Mouse (Mus musculus) right cerebral cortex, postnatal 25 days (tissue): ENCODE data around the gene Cntnap2.
"Not testable (repeated sequence)": the region's sequence is repeated elsewhere in the genome, so short reads cannot be mapped to it uniquely, and the experiment has no call there.

ENCODE experiments used
- DNase-seq: peaks from one replicate; pipeline ENCODE4 v3.0.0; 2022

Cntnap2 gene

GRCm38 (mm10) chr6:46362156-46362555, 1303.0 kb downstream of the Cntnap2 start:
- DNase-seq: no peak

- no peak for DNase-seq
Observed at GRCm38 (mm10) chr6:46398725-46399589, 1339.8 kb downstream of the Cntnap2 start.

GRCm38 (mm10) chr6:46414154-46414553, 1355.0 kb downstream of the Cntnap2 start:
- no peak for DNase-seq

DNA sequence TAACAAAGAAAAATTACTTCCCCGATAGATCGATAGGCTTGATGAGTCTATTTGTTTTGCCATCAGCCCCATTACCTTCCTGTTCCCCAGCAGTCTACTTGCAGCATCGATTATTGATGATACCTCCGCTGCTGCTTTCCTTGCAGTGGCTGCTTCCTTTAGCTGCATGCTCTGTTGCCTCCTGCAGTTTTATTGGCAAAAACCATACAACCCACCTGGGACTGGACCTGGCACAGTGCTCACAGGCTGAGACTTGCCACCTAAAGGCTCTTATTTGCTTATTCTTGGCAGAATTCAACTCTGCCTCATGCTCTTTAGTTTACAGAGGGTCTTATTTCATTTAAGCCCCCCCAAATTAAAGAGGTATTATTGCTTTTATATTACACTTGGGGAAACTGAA, 1355.4 kb downstream of the Cntnap2 start:
- no peak for DNase-seq

DNA sequence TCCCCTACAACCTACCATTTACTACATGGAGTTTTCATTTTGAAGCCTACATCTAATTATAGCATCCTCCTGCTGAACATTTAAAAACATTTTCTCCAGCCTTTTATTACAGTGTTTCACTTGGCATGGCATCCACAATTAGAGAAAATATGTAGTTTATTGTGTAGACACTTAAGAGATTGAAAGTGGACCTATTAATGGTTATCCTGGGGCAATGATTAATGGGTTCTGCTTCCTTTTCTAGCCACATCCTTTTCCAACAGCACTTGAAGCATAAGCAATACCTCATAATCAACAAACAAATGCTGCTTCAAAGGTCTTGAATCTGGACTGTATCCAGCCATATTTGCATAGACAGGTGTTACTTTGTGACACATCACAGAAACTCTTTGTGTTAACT, 1360.7 kb downstream of the Cntnap2 start:
- no peak for DNase-seq

DNA sequence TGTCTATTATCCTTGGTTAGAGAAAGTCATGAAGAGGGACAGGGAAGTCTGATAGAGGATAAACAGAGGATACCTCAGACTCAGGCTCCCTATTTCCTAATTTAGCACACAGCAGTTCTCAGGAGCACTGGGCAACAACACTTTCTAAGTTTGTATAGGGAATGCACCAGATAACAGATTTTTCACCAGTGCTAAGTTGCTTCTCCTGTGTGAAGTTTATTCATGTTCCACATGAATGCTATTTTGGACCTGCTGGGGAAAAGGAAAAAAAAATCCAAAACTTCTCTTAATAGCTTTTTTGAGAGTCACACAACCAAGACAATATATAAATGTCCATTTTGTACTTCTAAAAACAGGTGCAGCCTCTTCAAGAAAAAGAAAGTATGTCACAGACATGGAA, 1361.2 kb downstream of the Cntnap2 start:
- no peak for DNase-seq

DNA sequence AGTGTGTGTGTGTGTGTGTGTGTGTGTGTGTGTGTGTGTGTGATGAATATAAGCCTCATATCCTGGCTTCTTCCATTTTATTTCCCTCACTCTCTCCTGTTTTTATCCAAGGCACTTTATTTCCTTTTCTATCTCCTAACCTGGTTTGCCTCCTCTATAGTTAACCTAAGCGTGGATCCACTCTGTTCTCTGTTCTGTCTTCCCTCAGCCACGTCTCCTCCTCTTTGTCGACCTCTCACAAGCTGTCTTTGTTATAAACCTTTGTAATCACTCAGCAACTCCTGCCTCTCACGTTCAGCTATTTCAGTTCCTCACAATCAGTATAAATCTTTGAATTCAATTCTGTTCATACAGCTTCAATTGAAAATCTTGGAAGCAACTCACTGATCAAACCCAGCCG, 1369.1 kb downstream of the Cntnap2 start:
- DNase-seq: no peak

DNA sequence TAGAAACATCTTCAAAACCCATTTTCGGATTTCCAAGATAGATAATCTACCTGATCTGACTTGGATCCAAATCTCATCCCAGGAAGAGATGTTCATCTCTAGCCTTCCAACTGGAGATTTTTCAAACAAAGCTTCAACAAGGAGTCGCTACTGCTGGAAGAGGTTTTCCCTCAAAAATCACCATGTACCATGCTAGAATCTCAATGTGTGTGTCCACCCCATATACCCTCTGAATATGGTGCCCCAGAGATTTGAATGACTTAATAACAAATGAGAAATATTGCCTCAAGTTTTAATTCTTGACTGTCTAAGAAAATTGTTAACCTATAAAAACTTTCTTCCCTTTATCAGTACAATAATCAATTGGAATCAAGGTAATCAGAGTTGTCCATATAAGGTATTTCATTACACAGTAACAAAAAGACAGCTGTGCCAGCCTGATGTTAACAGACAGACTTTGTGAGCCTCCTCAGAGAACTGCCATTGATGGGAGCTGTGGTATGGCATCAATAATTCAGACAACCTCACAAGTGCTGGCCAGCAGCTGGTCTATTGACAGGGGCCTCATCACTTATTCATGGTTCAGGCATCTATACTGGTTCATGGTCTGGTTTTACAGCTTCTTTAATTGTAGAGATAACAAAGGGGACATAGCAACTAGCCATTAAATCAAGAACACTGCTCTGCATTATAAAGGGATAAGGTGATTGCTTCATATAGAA, 1391.9 kb downstream of the Cntnap2 start:
- no peak for DNase-seq

- no peak for DNase-seq
Observed at GRCm38 (mm10) chr6:46472683-46473082, 1413.5 kb downstream of the Cntnap2 start.

- DNase-seq: no peak
Observed at GRCm38 (mm10) chr6:46484392-46484791, 1425.2 kb downstream of the Cntnap2 start.

GRCm38 (mm10) chr6:46502786-46503185, 1443.6 kb downstream of the Cntnap2 start:
- no peak for DNase-seq

- DNase-seq: no peak
Observed at GRCm38 (mm10) chr6:46512841-46513240, 1453.7 kb downstream of the Cntnap2 start.

- not testable (repeated sequence) for DNase-seq
Observed at GRCm38 (mm10) chr6:46537586-46537985, 1478.4 kb downstream of the Cntnap2 start.

GRCm38 (mm10) chr6:46563470-46563869, 1504.3 kb downstream of the Cntnap2 start:
- DNase-seq: no peak

DNA sequence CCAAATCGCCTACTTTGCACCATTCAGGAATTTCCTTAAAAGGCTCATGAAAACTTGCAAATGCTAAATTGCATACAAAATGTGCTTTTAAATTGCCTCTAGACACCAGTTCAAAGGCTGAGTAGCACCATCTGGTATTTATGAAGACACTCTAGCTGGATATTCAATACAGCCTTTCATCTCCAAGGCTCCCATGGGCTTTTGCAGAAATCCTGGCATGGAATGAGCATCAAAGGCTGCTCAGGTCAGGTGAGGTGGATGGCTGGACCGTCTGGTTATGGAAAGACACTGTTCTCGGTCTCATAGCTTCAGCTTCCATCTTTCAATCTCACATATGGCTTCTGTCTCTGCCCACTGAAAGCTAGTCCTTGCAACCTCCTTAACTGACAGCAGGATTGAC, 1515.9 kb downstream of the Cntnap2 start:
- no peak for DNase-seq

GRCm38 (mm10) chr6:46612365-46612764, 1553.2 kb downstream of the Cntnap2 start:
- DNase-seq: no peak

DNA sequence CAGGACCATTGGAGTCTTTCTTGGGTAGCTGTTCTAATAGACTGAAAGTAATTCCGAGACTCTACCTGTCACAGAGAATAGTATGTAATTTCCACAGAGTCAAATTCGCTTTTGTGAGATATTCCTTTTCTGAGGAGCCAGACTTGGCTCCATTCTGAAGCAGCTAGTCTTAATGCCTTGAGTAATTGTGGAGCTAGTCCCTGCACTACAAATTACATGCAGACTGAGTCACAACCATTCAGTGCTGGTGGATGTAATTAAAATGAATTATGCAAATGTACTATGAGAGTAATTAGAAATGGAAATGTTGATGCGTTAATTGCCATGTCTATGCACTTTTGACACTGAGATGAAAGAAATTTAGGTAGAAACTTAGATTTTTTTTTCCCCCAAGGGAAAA, 1553.7 kb downstream of the Cntnap2 start:
- no peak for DNase-seq

GRCm38 (mm10) chr6:46669018-46669417, 1609.9 kb downstream of the Cntnap2 start:
- no peak for DNase-seq

DNA sequence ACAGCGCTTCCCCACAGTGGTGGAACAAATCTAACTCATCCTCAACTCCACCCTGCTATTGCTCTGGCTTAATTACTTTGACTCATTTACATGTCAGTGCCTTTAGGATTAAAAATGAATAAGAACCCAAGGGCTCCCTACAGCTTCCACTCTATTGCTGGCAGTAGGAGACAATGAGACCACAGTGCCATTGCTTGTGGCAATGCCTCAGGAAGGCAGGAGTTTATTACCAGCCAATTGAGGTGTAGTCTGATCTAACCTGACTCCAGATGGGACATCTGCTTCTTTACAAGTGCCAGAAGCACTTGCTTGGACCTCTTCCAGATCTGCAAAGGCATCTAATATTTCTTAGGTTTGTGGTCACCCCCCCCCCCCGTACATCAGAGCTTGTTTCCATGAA, 1615.9 kb downstream of the Cntnap2 start:
- DNase-seq: peak; percentile 4

DNA sequence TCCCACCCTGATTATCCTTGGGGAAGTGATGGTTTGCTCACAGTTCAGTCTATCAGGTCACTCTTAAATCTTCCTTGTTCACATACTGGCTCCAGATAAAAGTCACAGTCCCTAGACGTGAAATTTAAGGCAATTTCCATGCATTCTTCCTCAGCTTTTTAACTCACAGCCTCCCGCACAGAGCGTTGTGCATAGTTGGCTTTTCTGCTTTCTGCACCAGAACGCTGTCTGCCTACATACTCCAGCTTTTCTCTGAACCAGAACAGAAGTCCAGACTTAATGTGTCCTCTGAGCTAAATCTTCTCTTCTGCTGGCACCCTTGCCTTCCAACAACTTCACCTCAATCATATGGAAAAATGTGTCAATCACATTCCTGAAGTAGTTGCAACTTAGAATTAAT, 1616.5 kb downstream of the Cntnap2 start:
- DNase-seq: peak; percentile 10

GRCm38 (mm10) chr6:46696187-46696586, 1637.0 kb downstream of the Cntnap2 start:
- no peak for DNase-seq

DNA sequence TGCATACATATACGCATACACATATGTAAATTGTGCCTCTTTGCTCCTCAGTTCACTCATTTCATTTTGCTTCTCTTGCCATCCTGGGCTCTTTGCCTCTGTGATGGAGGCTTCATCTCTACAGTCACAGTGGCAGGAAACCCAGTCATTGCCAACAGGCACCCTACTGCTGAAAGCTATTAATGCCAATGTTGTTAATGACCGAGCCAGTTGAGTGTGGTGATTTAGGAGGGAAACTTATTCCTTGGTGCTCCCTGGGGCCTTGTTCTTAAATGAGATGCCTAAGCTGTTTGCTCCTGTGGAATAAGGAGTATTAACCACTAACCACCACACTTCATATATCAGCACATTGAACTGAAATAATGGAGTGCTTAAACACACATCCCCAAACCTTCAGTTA, 1640.2 kb downstream of the Cntnap2 start:
- no peak for DNase-seq

GRCm38 (mm10) chr6:46704293-46705170, 1645.4 kb downstream of the Cntnap2 start:
- peak; percentile 26 for DNase-seq
